Mouse (Mus musculus) testis, adult 2 months (tissue): ENCODE results near the gene Pbx3.

Experiments
- CTCF ChIP-seq: fragments of 200-500 bp; IDR thresholded peaks from 2 replicates; pipeline ENCODE4 v1.5.1; 2012; ENCODE audit warnings: low read depth, mild to moderate bottlenecking, inconsistent platforms, low read length, moderate library complexity; ENCODE audit not compliant: control insufficient read depth, insufficient read depth, insufficient replicate concordance
- POLR2A ChIP-seq: fragments of 200-500 bp; IDR thresholded peaks from 2 replicates; pipeline ENCODE4 v1.6.1; 2012; ENCODE audit warnings: low read depth, mild to moderate bottlenecking, inconsistent platforms, low read length, moderate library complexity; ENCODE audit not compliant: control insufficient read depth

GRCm38 (mm10) chr2:34368396-34368795, 4.5 kb downstream of the Pbx3 start:
- no peak for TF ChIP-seq POLR2A
- TF ChIP-seq CTCF = no peak
